Mouse (Mus musculus) heart, embryonic 14.5 days (tissue): ENCODE measurements at regions not wholly inside any gene's neighbourhood (a gene's known extent, or its start where the extent isn't known, plus 50 kb on each side); places are given as distances from the start of the nearest gene placed in this dataset.

Experiments used
- ATAC-seq: fragments of 200-750 bp; cut with Nextera tagmentation; 2 replicates; pipeline ENCODE4 v1.8.0; 2017; ENCODE audit warnings: low read depth, moderate TSS enrichment; ENCODE audit not compliant: insufficient number of reproducible peaks, insufficient read depth, low FRiP score
- H3K27ac ChIP-seq, 2 experiments: fragments of 200-500 bp in 1 of 2; fragments of 300-500 bp in 1 of 2; sonication (generic) in 1 of 2; replicated peaks in 1 of 2; 2 replicates each; pipeline ENCODE4 v1.5.1; 2012 to 2014; ENCODE audit warnings: low read depth in 2 of 2, low read length in 2 of 2, control low read depth in 1 of 2, mild to moderate bottlenecking in 1 of 2, mixed read lengths in 1 of 2; ENCODE audit not compliant: control insufficient read depth in 1 of 2, insufficient read depth in 1 of 2
- H3K27me3 ChIP-seq: fragments of 300-500 bp; sonication (generic); 2 replicates; pipeline ENCODE4 v1.6.1; 2014; ENCODE audit warnings: mild to moderate bottlenecking, low read length, control low read depth; ENCODE audit not compliant: control insufficient read depth, insufficient read depth
- H3K36me3 ChIP-seq: fragments of 300-500 bp; sonication (generic); 2 replicates; pipeline ENCODE4 v1.6.1; 2014; ENCODE audit warnings: mild to moderate bottlenecking, control low read depth, low read length, mixed read lengths; ENCODE audit not compliant: control insufficient read depth, insufficient read depth
- H3K4me1 ChIP-seq, 2 experiments: fragments of 200-500 bp in 1 of 2; fragments of 300-500 bp in 1 of 2; sonication (generic) in 1 of 2; 2 replicates each; pipeline ENCODE4 v1.6.1; 2012 to 2014; ENCODE audit warnings: low read length in 2 of 2, control low read depth in 1 of 2, mixed read lengths in 1 of 2; ENCODE audit not compliant: control insufficient read depth in 2 of 2, insufficient read depth in 2 of 2
- H3K4me2 ChIP-seq: fragments of 300-500 bp; sonication (generic); 2 replicates; pipeline ENCODE4 v1.6.1; 2014; ENCODE audit warnings: mild to moderate bottlenecking, low read length
- H3K4me3 ChIP-seq, 2 experiments: fragments of 200-500 bp in 1 of 2; fragments of 300-500 bp in 1 of 2; sonication (generic) in 1 of 2; 2 replicates each; pipeline ENCODE4 v1.5.1; 2012 to 2014; ENCODE audit warnings: low read length in 2 of 2, mild to moderate bottlenecking in 2 of 2, control low read depth in 1 of 2, low read depth in 1 of 2, moderate library complexity in 1 of 2; ENCODE audit not compliant: control insufficient read depth in 1 of 2, insufficient read depth in 1 of 2
- H3K9ac ChIP-seq: fragments of 300-500 bp; sonication (generic); 2 replicates; pipeline ENCODE4 v1.6.1; 2014; ENCODE audit warnings: mild to moderate bottlenecking, low read length
- H3K9me3 ChIP-seq: fragments of 300-500 bp; sonication (generic); 2 replicates; pipeline ENCODE4 v1.6.1; 2016; ENCODE audit warnings: low read length, control low read depth; ENCODE audit not compliant: control insufficient read depth
- WGBS: fragments of 180-500 bp; shearing (Covaris S2); extraction: QIAGEN DNeasy Blood & Tissue Kit; methylation state at CpG from one replicate; pipeline ENCODE4 v1.1.7; 2014; 5-methylcytosine and 5-hydroxymethylcytosine counted together

DNA sequence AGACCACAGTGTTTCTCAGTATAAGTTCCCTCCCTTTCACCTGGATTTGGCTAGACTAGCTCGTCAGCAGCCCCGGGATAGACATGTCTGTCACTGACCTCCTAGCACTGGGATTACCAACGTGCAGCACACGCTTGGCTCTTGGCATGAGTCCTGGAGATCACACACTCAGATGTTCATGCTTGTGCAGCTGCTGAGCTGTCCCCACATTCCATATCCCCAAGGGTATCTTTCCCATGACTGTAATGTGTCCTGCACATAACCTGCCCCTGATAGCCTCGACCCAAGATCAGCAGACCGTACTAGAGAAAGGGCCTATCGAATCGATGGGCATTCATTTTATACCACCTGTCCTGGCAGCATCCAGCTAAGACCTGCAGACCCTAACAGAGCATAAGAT is 123.4 kb upstream of the Hs6st1 start:
- H3K9ac ChIP-seq: no peak overlapping the region
- H3K36me3 ChIP-seq: no peaks in the 10 kb centered on the region
- H3K4me2 ChIP-seq: no peak overlapping the region
- H3K27ac ChIP-seq: peak overlapping the region; percentile 8 to 53; a peak in 3 of 4 replicates
- WGBS: 63% methylated on average over 8 of the region's 8 CpGs
- H3K4me1 ChIP-seq: peaks cover 24 to 48% of the 10 kb centered on the region in 2 experiments
- no peaks in the 10 kb centered on the region for H3K27me3 ChIP-seq
- ATAC-seq: no peak
- H3K4me3 ChIP-seq: no peak overlapping the region
- H3K9me3 ChIP-seq: peaks cover 6% of the 10 kb centered on the region

DNA sequence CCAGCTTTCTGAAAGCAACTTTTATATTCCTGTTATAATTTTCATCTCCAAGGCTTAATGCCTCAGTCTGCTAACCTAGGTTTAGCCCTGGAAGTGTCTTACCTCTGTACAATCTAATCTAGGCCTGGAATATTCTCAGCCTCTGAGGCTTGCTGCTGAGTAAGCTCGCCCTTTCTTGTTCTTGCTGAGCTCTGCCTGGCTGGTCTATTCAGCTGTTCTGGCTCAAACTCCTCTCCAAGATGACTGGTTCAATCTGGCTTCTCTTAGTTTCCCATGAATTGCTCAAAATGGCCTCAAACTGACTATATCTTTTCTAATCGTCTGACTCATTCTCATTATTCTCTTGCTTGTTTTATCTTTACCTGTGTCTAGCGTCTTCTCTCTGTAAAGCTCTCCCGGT is 122.6 kb upstream of the Hs6st1 start:
- no peak for ATAC-seq
- H3K27me3 ChIP-seq: no peaks in the 10 kb centered on the region
- no peaks in the 10 kb centered on the region for H3K36me3 ChIP-seq
- 72% methylated on average over 4 of the region's 4 CpGs for WGBS
- H3K9ac ChIP-seq: no peak overlapping the region
- H3K27ac ChIP-seq: peak overlapping the region in 1 of 2 experiments; percentile 53; a peak in 1 of 4 replicates
- peaks cover 6% of the 10 kb centered on the region for H3K9me3 ChIP-seq
- H3K4me3 ChIP-seq: no peak overlapping the region
- peaks cover 23 to 43% of the 10 kb centered on the region in 2 experiments for H3K4me1 ChIP-seq
- H3K4me2 ChIP-seq: no peak overlapping the region

DNA sequence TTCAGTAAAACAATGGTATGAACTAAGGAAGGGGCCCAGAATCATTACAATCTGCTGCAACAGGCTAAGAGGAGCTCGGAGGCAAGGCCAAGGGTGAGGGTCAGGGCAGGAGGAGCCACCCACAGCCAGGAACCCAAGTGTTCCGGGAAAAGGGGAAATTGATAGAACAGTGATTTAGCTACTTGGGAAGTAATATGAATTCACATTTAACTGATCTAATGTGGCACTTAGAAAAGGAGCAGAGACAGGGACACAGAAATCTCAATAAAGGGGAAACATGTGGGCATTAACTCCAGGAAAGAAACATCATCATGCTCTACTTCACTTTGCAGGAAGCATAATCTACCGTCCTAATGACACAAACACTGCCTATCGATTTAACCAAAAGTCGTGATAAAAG is 120.1 kb upstream of the Hs6st1 start:
- no peak overlapping the region for H3K9ac ChIP-seq
- no peaks in the 10 kb centered on the region for H3K27me3 ChIP-seq
- no peak overlapping the region for H3K27ac ChIP-seq
- no peak overlapping the region for H3K4me2 ChIP-seq
- WGBS: 56% methylated on average over 5 of the region's 5 CpGs
- H3K36me3 ChIP-seq: no peaks in the 10 kb centered on the region
- ATAC-seq: no peak
- H3K9me3 ChIP-seq: peaks cover 6% of the 10 kb centered on the region
- H3K4me1 ChIP-seq: peaks cover 16 to 24% of the 10 kb centered on the region in 2 experiments
- H3K4me3 ChIP-seq: no peak overlapping the region

DNA sequence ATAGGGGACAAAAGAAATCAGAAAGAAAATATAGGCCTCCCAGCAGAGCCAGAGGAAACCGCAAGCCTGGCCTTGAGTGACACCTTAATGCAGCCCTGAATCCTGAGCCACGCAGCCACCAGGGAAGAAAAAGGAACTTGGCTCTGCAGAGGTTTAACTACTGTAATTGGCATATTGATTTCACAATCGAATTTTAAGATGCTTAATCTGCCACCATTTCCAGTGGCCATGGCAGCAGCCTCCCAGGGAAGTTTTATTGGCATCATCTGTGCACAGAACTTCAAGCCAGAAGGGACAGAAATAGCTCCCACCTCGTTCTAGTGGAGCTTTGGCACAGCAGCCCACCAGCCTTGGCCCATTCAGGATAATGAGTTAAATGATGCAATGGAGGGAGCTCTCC is 117.1 kb upstream of the Hs6st1 start:
- 67% methylated on average over 4 of the region's 4 CpGs for WGBS
- H3K9ac ChIP-seq: no peak overlapping the region
- no peak; the same call in 1 of the 2 replicates for ATAC-seq
- peaks cover 6% of the 10 kb centered on the region for H3K9me3 ChIP-seq
- H3K4me3 ChIP-seq: no peak overlapping the region
- H3K4me1 ChIP-seq: peaks cover 4% of the 10 kb centered on the region in 2 experiments; a peak in 2 of 4 replicates
- no peaks in the 10 kb centered on the region for H3K36me3 ChIP-seq
- no peak overlapping the region; a peak in 1 of 4 replicates for H3K27ac ChIP-seq
- no peak overlapping the region for H3K4me2 ChIP-seq
- H3K27me3 ChIP-seq: no peaks in the 10 kb centered on the region

DNA sequence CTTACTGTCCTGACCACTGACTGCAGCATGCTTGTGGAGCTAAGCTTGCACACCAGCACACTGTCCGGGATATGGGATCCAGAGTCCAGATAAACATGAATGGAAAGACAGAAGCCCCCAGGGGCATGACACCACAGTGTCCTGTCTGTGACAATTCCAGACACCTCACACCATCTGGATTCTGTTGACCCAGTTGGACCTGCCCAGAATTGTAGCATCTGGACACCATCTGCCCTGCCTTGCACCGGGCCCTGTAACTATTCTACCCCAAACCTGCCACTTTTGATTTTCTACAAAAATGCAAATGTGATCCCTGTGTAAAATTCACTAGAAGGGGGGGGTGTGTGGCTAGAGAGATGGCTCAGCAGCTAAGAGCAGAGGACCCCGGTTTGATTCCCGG is 114.5 kb upstream of the Hs6st1 start:
- no peaks in the 10 kb centered on the region for H3K9me3 ChIP-seq
- no peak for ATAC-seq
- H3K4me3 ChIP-seq: no peak overlapping the region
- H3K4me1 ChIP-seq: peaks cover 4% of the 10 kb centered on the region in 2 experiments; a peak in 2 of 4 replicates
- 91% methylated on average over 4 of the region's 4 CpGs for WGBS
- no peaks in the 10 kb centered on the region for H3K27me3 ChIP-seq
- H3K36me3 ChIP-seq: no peaks in the 10 kb centered on the region
- no peak overlapping the region for H3K9ac ChIP-seq
- no peak overlapping the region for H3K4me2 ChIP-seq
- no peak overlapping the region for H3K27ac ChIP-seq

DNA sequence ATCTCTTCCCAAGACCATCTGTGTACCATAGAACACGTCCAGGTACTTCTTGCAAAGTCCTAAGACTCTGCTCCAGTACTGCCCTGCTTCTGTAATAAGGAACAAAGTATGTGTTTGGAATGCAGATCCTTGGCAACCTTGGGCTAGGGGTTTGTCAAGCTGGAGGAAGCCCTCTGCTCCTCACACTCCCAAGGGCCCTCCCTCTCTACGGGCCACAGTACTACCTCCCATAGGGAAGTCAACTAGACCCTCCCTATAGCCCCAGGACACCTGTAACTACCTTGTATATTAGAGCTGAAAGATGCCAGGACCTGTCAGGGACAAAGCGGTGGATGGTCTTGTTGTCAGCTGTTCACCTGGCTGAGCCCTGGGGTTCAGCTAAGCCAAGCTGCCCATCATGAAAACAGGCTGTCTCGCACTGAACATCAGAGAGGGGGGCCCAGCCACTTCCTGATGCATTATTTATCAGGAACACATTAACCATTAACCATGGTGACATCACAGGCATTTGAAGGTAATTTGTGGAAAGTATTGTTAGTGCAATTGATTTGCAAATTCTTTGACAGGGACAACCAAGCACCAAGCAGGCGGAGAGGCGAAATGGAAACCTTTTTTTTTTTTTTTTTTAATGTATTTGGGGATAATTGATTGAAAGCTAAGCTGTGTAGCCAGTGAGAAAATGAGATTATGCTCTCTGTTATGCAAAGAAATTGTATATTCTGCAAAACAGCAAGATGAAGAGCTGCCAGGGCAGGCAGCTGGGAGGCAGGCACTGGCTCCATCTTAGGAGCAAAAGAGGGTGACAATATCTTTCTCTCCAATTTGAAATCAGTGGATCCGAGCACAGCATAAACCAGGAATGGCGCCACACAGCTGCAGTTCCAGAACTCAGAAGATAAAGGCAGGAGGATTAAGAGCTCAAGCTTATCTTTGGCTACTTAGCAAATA is 110.5 kb upstream of the Hs6st1 start:
- no peak overlapping the region for H3K9ac ChIP-seq
- ATAC-seq: no peak
- no peaks in the 10 kb centered on the region for H3K36me3 ChIP-seq
- 81% methylated on average over 8 of the region's 8 CpGs for WGBS
- no peak overlapping the region for H3K27ac ChIP-seq
- H3K4me3 ChIP-seq: no peak overlapping the region
- no peak overlapping the region for H3K4me2 ChIP-seq
- H3K9me3 ChIP-seq: no peaks in the 10 kb centered on the region
- H3K27me3 ChIP-seq: no peaks in the 10 kb centered on the region
- H3K4me1 ChIP-seq: peaks cover 4 to 9% of the 10 kb centered on the region in 2 experiments; a peak in 3 of 4 replicates

DNA sequence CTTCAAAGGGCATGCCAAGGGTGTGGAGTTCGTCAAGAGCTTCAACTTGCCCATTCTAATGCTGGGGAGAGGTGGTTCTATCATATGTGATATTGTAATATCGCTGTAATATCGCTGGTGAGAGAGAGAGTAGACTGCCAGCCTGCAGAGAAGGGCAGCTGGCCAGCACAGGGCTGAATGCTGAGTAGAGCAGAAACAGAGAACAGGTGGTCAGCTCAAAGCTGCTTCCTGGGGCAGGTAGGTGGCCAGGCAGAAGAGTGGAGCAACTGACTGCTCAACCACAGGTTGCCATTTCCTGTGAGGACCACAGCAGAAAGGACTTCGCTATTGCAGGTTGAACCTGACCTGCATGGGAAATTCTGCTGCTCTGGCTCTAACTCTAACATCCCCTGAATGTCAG is 108.5 kb upstream of the Hs6st1 start:
- Histone ChIP-seq H3K27me3 (no peaks in the 10 kb centered on the region), H3K9me3 (no peaks in the 10 kb centered on the region), H3K4me1 (peaks cover 4 to 9% of the 10 kb centered on the region in 2 experiments; a peak in 3 of 4 replicates), H3K36me3 (no peaks in the 10 kb centered on the region), H3K27ac (no peak overlapping the region), H3K4me3 (no peak overlapping the region), H3K9ac (no peak overlapping the region), H3K4me2 (no peak overlapping the region)
- 87% methylated on average over 4 of the region's 4 CpGs for WGBS
- ATAC-seq: no peak
